Mouse (Mus musculus) spleen, adult 2 months (tissue): ENCODE measurements around the gene Arhgap17. TPM values are rescaled to one million over a fixed set of nuclear protein-coding genes. Genes with fewer than 3 reads are reported as not detected.
A peak's percentile ranks its signal among the peaks of the same experiment; 100 is the strongest.

Experiments used
- DNase-seq, 2 experiments: peaks; one replicate each; pipeline versions ENCODE4 v3.0.0 to v3.0.0-alpha.2; 2012 to 2021; ENCODE audit warnings: low spot score in 2 of 2, low read depth in 1 of 2
- H3K27ac ChIP-seq: fragments of 200-500 bp; 2 replicates; pipeline ENCODE4 v1.5.1; 2012; ENCODE audit warnings: low read length, inconsistent platforms; ENCODE audit not compliant: insufficient read depth
- H3K27me3 ChIP-seq: fragments of 200-500 bp; 2 replicates; pipeline ENCODE4 v1.6.1; 2012; ENCODE audit warnings: mild to moderate bottlenecking, moderate library complexity, low read length, inconsistent platforms; ENCODE audit not compliant: control insufficient read depth, insufficient read depth
- H3K36me3 ChIP-seq: fragments of 200-500 bp; 2 replicates; pipeline ENCODE4 v1.6.1; 2012; ENCODE audit warnings: mild to moderate bottlenecking, low read length, inconsistent platforms; ENCODE audit not compliant: control insufficient read depth, insufficient read depth
- H3K4me1 ChIP-seq: fragments of 200-500 bp; 2 replicates; pipeline ENCODE4 v1.6.1; 2011; ENCODE audit warnings: inconsistent platforms; ENCODE audit not compliant: control insufficient read depth, insufficient read depth, insufficient read length
- H3K4me3 ChIP-seq: fragments of 200-500 bp; 2 replicates; pipeline ENCODE4 v1.5.1; 2011; ENCODE audit warnings: mild to moderate bottlenecking, inconsistent platforms; ENCODE audit not compliant: insufficient read depth, insufficient read length; ENCODE audit errors: extremely low read depth
- CTCF ChIP-seq: fragments of 200-500 bp; IDR thresholded peaks from 2 replicates; pipeline ENCODE4 v1.5.1; 2011; ENCODE audit warnings: mild to moderate bottlenecking, inconsistent platforms; ENCODE audit not compliant: insufficient read depth, insufficient read length, insufficient replicate concordance; ENCODE audit errors: extremely low read depth
- POLR2A ChIP-seq: fragments of 200-500 bp; IDR thresholded peaks from 2 replicates; pipeline ENCODE4 v1.6.1; 2011; ENCODE audit warnings: low read depth, low read length, inconsistent platforms
- WGBS: fragments of 180-500 bp; shearing (Covaris S2); methylation state at CpG from one replicate; pipeline ENCODE4 v1.1.7; 2018; 5-methylcytosine and 5-hydroxymethylcytosine counted together
- polyA plus RNA-seq: library from polyadenylated mRNA; depleted of rRNA; stranded (reverse); fragments of >200 nt; gene quantifications from 2 replicates; pipeline ENCODE4 v1.2.3, GENCODE M21; 2012

The Arhgap17 gene
- polyA plus RNA-seq, 1 experiment = 68.0 TPM

DNA sequence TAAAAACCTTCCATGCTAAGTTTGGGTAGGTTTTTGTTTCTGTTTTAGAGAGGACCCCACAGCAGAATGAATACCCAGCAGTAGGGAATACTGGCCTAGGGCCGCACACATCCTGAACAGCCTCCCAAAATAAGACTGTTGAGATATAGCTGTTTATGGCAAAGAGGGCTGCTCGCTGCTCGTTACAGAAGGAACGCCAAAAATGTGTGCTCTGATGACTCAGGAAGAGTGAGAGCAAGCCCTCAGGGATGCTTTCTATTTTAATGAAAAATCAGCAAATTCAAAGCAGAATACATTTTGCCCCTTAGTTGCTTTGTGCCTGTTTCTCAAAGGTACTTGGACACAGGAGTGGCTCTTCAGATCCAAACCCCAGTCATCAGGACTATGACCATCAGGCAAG lies 41.8 kb downstream of the Arhgap17 start:
- Histone ChIP-seq H3K4me3 (no peak overlapping the region), H3K4me1 (peaks cover 25% of the 10 kb centered on the region), H3K36me3 (peaks cover 26% of the 10 kb centered on the region), H3K27ac (no peak overlapping the region), H3K27me3 (no peaks in the 10 kb centered on the region)
- TF ChIP-seq POLR2A = no peak
- TF ChIP-seq CTCF = no peak
- no peak for DNase-seq
- WGBS = 95% methylated on average over 4 of the region's 4 CpGs

DNA sequence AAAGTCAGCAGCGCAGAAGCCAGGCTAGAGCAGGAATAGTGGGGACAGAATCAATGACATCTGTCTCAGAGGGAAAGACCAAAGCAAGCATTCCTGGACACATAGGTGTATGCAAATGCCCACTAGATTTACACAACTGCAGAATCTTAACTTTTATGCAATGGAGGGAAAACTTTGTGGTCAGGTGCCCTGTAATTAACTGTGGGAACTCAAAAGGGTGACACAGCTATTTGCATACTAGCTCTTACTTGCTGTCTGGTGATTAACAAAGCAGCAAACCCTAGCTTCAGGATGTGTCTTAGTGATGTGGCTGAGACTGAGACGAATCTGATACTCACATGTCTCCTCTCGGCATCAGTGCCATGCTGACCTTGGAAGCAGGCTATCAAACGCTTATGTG lies 42.8 kb downstream of the Arhgap17 start:
- Histone ChIP-seq H3K27ac (no peak overlapping the region), H3K27me3 (no peaks in the 10 kb centered on the region), H3K36me3 (peaks cover 29% of the 10 kb centered on the region), H3K4me1 (peaks cover 20% of the 10 kb centered on the region), H3K4me3 (no peak overlapping the region)
- DNase-seq = no peak
- 76% methylated on average over 4 of the region's 4 CpGs for WGBS
- TF ChIP-seq POLR2A (no peak), CTCF (no peak)

DNA sequence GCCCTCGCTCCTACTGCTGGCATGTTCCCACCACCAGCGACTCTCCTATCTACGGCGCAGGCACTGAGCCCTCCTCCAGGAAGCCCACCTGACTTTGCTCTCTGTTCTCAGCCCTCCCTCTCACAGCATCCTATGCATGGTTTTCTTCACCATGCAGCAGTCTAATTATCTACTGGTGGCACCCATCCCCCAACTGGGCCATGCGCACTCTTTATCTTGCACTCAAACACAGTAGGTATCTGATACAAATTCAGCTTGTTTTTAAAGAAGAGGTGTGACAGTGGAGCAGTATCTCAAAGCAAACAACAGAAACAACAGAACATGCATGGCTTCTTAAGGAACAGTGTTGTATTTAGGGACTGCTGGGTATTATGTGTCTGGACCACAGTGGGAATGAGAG lies 43.7 kb downstream of the Arhgap17 start:
- TF ChIP-seq POLR2A (no peak), CTCF (no peak)
- Histone ChIP-seq H3K36me3 (peaks cover 33% of the 10 kb centered on the region), H3K27ac (no peak overlapping the region), H3K27me3 (no peaks in the 10 kb centered on the region), H3K4me1 (peaks cover 18% of the 10 kb centered on the region), H3K4me3 (no peak overlapping the region)
- no peak for DNase-seq
- WGBS = 94% methylated on average over 5 of the region's 5 CpGs

DNA sequence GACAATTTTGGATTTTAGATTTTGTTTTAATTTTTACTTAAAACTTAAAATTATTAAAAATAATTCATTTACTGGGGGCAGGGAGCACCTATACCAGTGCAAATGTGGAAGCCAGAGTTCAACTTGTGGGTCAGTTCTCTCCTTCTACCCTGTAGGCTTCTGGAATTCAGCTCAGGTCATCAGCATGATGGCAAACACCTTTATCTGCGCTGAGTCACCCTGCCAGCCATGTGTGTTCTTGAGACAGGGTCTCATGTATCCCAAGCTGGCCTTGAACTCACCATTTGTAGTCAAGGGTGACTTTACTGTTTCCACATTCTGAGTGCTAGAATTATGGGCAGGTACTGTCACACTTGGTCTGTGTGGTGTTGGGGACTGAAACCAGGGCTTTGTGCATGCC lies 45.6 kb downstream of the Arhgap17 start:
- Histone ChIP-seq H3K4me3 (no peak overlapping the region), H3K27me3 (no peaks in the 10 kb centered on the region), H3K36me3 (peaks cover 48% of the 10 kb centered on the region), H3K4me1 (peaks cover 5% of the 10 kb centered on the region; the same call in 1 of the 2 replicates), H3K27ac (no peak overlapping the region)
- no peak for DNase-seq
- TF ChIP-seq POLR2A (no peak), CTCF (no peak)
- 95% methylated on average over 1 of the region's 1 CpGs for WGBS

DNA sequence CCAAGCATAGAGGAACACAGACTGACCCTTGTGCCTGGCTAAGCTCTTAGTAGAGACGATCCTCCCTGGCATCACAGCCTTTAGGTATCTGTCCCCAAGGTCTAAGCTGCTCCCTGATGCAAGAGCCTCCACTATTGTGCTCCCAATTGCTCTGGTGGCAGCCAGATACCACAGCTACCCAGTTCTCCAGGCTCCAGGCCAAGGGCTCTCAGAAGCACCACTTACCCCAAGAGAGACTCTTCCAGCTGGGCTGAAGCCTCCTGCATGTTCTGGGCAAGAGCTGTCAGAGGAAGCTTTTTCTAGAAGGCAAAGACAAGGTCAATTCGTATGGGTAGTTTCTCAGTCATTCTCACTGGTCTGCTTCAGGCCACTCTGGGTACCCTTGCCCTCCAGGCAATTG lies 46.3 kb downstream of the Arhgap17 start:
- Histone ChIP-seq H3K36me3 (peaks cover 50% of the 10 kb centered on the region), H3K4me1 (peaks cover 2% of the 10 kb centered on the region; the same call in 1 of the 2 replicates), H3K27ac (no peak overlapping the region), H3K27me3 (no peaks in the 10 kb centered on the region), H3K4me3 (no peak overlapping the region)
- 90% methylated on average over 2 of the region's 2 CpGs for WGBS
- no peak for TF ChIP-seq POLR2A
- no peak for TF ChIP-seq CTCF
- DNase-seq = no peak

DNA sequence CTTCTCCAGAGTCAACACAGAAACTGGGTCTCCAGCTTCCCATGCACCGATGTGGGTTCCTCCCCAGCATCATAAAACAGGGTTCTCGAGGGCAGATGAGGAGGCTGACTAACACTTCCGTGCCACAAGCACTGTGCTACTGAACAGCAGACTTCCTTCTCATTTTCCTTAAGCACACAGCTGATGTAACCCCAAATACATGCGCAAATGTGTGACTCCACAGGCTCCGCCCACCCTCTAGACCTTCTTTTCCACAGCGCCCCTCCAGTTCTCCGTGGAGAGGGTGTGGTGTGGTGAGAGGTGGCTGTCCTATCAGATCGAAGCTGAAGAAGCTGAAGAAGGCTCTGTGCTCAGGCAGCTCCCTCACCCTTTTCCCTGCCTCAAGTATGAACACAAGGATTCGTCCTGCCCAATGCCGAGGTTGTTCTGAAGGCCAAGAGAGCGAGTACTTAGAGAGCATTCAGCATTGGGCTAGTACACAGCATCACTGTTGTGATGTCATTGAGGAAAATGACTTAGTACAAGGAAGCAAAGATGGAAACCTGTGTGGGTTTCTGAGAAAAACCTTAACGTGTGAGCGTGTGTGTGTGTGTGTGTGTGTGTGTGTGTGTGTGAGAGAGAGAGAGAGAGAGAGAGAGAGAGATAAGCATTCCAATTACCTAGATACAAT lies 47.1 kb downstream of the Arhgap17 start:
- Histone ChIP-seq H3K4me1 (peaks cover 2% of the 10 kb centered on the region; the same call in 1 of the 2 replicates), H3K4me3 (no peak overlapping the region), H3K27ac (peak overlapping the region; percentile 2; the same call in 1 of the 2 replicates), H3K36me3 (peaks cover 53% of the 10 kb centered on the region), H3K27me3 (no peaks in the 10 kb centered on the region)
- TF ChIP-seq POLR2A (no peak), CTCF (no peak)
- 39% methylated on average over 13 of the region's 13 CpGs for WGBS
- no peak for DNase-seq

DNA sequence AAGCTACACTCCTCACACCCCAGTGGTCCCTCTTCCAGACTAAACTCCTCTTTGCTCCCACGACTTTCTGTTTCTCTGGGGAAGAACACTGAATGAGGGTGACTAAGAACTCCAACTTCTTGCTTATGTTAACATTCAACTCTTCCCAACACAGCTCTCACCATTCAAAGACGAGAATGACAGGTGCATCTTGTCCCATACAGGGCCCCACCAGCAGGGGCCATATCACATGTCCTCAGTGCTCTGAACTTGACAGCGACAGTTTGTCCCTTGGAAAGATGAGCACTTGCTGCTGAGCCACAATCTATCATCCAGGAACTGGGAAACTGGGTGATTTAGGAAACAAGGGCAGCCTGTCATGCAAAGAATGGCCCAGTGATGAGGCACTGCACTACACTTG lies 57.0 kb downstream of the Arhgap17 start:
- Histone ChIP-seq H3K27ac (no peak overlapping the region), H3K27me3 (no peaks in the 10 kb centered on the region), H3K4me3 (no peak overlapping the region), H3K36me3 (peaks cover 56% of the 10 kb centered on the region), H3K4me1 (no peaks in the 10 kb centered on the region)
- WGBS = 92% methylated on average over 3 of the region's 3 CpGs
- DNase-seq = no peak
- no peak for TF ChIP-seq CTCF
